Mouse (Mus musculus): ENCODE results near the gene Cldn4. TPM values are rescaled to one million over a fixed set of nuclear protein-coding genes. Genes with fewer than 3 reads are reported as not detected.
A peak's percentile ranks its signal among the peaks of the same experiment; 100 is the strongest.

The Cldn4 gene
- polyA plus RNA-seq, 1 experiment = not detected

GRCm38 (mm10) chr5:134923141-134923540 is 23.6 kb downstream of the Cldn4 start:
- Histone ChIP-seq H3K4me1 (ENCODE audit: control insufficient read depth) (peaks cover 61% of the 10 kb centered on the region), H3K36me3 (ENCODE audit: control insufficient read depth) (peaks cover 3% of the 10 kb centered on the region), H3K4me3 (replicated peaks) (no peak overlapping the region), H3K27me3 (ENCODE audit: control insufficient read depth) (no peaks in the 10 kb centered on the region), H3K9me3 (ENCODE audit: control insufficient read depth, low read length) (no peaks in the 10 kb centered on the region)
- TF ChIP-seq GATA1 (IDR thresholded peaks at IDR 0.05; ENCODE audit: low read length) (no peak), TAL1 (IDR thresholded peaks at IDR 0.05; ENCODE audit: low read length) (no peak)

GRCm38 (mm10) chr5:134921106-134921505 is 25.6 kb downstream of the Cldn4 start:
- Histone ChIP-seq H3K4me1 (ENCODE audit: control insufficient read depth) (peaks cover 76% of the 10 kb centered on the region), H3K36me3 (ENCODE audit: control insufficient read depth) (peaks cover 17% of the 10 kb centered on the region), H3K27me3 (ENCODE audit: control insufficient read depth) (no peaks in the 10 kb centered on the region), H3K4me3 (replicated peaks) (peak overlapping the region; percentile 46), H3K9me3 (ENCODE audit: control insufficient read depth, low read length) (peaks cover 9% of the 10 kb centered on the region)
- TF ChIP-seq TAL1 (IDR thresholded peaks at IDR 0.05; ENCODE audit: low read length) (peak; percentile 61), GATA1 (IDR thresholded peaks at IDR 0.05; ENCODE audit: low read length) (peak; percentile 54; the same call in 1 of the 2 replicates)

- peak; percentile 40; the same call in 1 of the 3 replicates for TF ChIP-seq TAL1 (IDR thresholded peaks at IDR 0.05; ENCODE audit: low read length)
- TF ChIP-seq GATA1 (IDR thresholded peaks at IDR 0.05; ENCODE audit: low read length) = no peak
- no peaks in the 10 kb centered on the region for H3K27me3 ChIP-seq (ENCODE audit: control insufficient read depth)
- H3K4me3 ChIP-seq (replicated peaks) = peak overlapping the region; percentile 46
- peaks cover 17% of the 10 kb centered on the region for H3K36me3 ChIP-seq (ENCODE audit: control insufficient read depth)
- H3K9me3 ChIP-seq (ENCODE audit: control insufficient read depth, low read length) = peaks cover 9% of the 10 kb centered on the region
- peaks cover 82% of the 10 kb centered on the region for H3K4me1 ChIP-seq (ENCODE audit: control insufficient read depth)
Observed at GRCm38 (mm10) chr5:134920106-134920687, 26.5 kb downstream of the Cldn4 start.

DNA sequence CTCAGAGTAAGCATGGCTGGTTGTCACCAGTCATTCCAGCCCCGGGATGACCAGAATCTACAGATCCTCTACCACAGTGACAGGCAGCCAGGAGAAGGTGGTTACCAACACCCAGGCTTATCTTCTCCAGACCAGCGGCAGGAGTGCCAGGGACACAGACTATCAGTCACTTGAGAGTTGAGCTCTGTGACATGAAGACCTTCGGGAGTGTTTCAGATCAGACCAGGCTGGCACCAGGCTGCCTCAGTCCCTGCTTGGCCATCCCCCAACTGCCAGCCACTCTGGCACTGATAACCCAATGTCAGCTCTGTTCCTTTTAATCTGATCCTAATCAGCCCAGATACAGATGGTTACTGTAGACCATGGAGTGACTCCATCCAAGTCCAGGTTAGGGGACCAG is 27.6 kb downstream of the Cldn4 start:
- Histone ChIP-seq H3K9me3 (ENCODE audit: control insufficient read depth, low read length) (peaks cover 9% of the 10 kb centered on the region), H3K4me3 (replicated peaks) (peak overlapping the region; percentile 46), H3K4me1 (ENCODE audit: control insufficient read depth) (peaks cover 80% of the 10 kb centered on the region), H3K27me3 (ENCODE audit: control insufficient read depth) (no peaks in the 10 kb centered on the region), H3K36me3 (ENCODE audit: control insufficient read depth) (peaks cover 27% of the 10 kb centered on the region)
- TF ChIP-seq GATA1 (IDR thresholded peaks at IDR 0.05; ENCODE audit: low read length) (peak; percentile 91), TAL1 (IDR thresholded peaks at IDR 0.05; ENCODE audit: low read length) (peak; percentile 83)

DNA sequence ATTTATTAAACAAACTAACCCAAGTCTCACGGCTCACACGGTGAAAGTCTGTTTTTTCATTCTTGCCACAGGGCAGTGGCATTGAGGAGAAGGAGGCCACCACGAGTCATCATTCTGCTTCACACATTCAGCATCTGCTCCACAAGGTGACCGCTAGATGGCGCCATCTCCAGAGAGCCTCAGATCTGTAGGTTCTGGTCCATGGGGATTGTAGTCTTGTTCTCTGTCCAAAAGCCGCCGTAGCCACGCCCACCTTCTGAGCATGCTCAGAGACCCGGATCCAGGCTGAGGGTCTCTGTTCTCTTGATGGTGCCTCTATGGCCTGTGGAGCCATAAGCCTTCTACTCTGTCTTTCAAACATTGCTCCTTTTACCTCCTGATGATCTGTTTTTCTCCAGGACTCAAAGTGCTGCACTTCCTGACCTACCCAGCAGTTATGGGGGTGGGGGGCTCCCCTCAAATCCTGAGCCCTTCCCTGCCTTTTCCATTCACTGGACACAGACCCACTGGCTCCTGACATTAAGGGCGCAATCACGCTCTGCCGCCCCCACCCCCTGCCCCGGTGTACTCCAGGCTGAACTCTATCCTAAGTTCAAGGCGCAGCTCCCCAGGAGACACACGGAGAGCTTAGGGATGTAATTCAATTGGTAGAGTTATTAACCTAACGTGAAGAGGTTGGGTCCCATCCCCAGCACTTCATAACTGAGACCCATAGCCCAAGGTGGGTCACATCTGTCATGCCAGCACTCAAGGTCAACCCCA is 28.5 kb downstream of the Cldn4 start:
- Histone ChIP-seq H3K36me3 (ENCODE audit: control insufficient read depth) (peaks cover 36% of the 10 kb centered on the region), H3K9me3 (ENCODE audit: control insufficient read depth, low read length) (peaks cover 9% of the 10 kb centered on the region), H3K4me1 (ENCODE audit: control insufficient read depth) (peaks cover 82% of the 10 kb centered on the region), H3K27me3 (ENCODE audit: control insufficient read depth) (no peaks in the 10 kb centered on the region), H3K4me3 (replicated peaks) (peak overlapping the region; percentile 56)
- TF ChIP-seq TAL1 (IDR thresholded peaks at IDR 0.05; ENCODE audit: low read length) (no peak), GATA1 (IDR thresholded peaks at IDR 0.05; ENCODE audit: low read length) (no peak)

- Histone ChIP-seq H3K4me1 (ENCODE audit: control insufficient read depth) (peaks cover 75% of the 10 kb centered on the region), H3K36me3 (ENCODE audit: control insufficient read depth) (peaks cover 58% of the 10 kb centered on the region), H3K4me3 (replicated peaks) (peak within 1 kb of the TSS; percentile 74), H3K27me3 (ENCODE audit: control insufficient read depth) (no peaks in the 10 kb centered on the region), H3K9me3 (ENCODE audit: control insufficient read depth, low read length) (peaks cover 11% of the 10 kb centered on the region)
- TF ChIP-seq GATA1 (IDR thresholded peaks at IDR 0.05; ENCODE audit: low read length) (no peak), TAL1 (IDR thresholded peaks at IDR 0.05; ENCODE audit: low read length) (peak; percentile 50; the same call in 1 of the 3 replicates)
Observed at GRCm38 (mm10) chr5:134915311-134915710, 31.4 kb downstream of the Cldn4 start, which contains the start of gene Cldn13. Gene Cldn13 (minus strand): TSS chr5:134915526.

- no peaks in the 10 kb centered on the region for H3K27me3 ChIP-seq (ENCODE audit: control insufficient read depth)
- TF ChIP-seq TAL1 (IDR thresholded peaks at IDR 0.05; ENCODE audit: low read length) (no peak), GATA1 (IDR thresholded peaks at IDR 0.05; ENCODE audit: low read length) (no peak)
- peaks cover 62% of the 10 kb centered on the region for H3K36me3 ChIP-seq (ENCODE audit: control insufficient read depth)
- peaks cover 11% of the 10 kb centered on the region for H3K9me3 ChIP-seq (ENCODE audit: control insufficient read depth, low read length)
- peaks cover 71% of the 10 kb centered on the region for H3K4me1 ChIP-seq (ENCODE audit: control insufficient read depth)
- H3K4me3 ChIP-seq (replicated peaks) = peak overlapping the region; percentile 74
Observed at GRCm38 (mm10) chr5:134914510-134914909, 32.2 kb downstream of the Cldn4 start.

- H3K4me1 ChIP-seq (ENCODE audit: control insufficient read depth) = peaks cover 71% of the 10 kb centered on the region
- peaks cover 11% of the 10 kb centered on the region for H3K9me3 ChIP-seq (ENCODE audit: control insufficient read depth, low read length)
- TF ChIP-seq GATA1 (IDR thresholded peaks at IDR 0.05; ENCODE audit: low read length) (peak; percentile 86), TAL1 (IDR thresholded peaks at IDR 0.05; ENCODE audit: low read length) (peak; percentile 97)
- peak overlapping the region; percentile 74 for H3K4me3 ChIP-seq (replicated peaks)
- H3K27me3 ChIP-seq (ENCODE audit: control insufficient read depth) = no peaks in the 10 kb centered on the region
- peaks cover 66% of the 10 kb centered on the region for H3K36me3 ChIP-seq (ENCODE audit: control insufficient read depth)
Observed at GRCm38 (mm10) chr5:134913753-134914152, 33.0 kb downstream of the Cldn4 start.

GRCm38 (mm10) chr5:134913352-134913751 is 33.4 kb downstream of the Cldn4 start:
- H3K9me3 ChIP-seq (ENCODE audit: control insufficient read depth, low read length) = peaks cover 11% of the 10 kb centered on the region
- H3K36me3 ChIP-seq (ENCODE audit: control insufficient read depth) = peaks cover 66% of the 10 kb centered on the region
- peaks cover 70% of the 10 kb centered on the region for H3K4me1 ChIP-seq (ENCODE audit: control insufficient read depth)
- H3K4me3 ChIP-seq (replicated peaks) = peak overlapping the region; percentile 74
- TF ChIP-seq GATA1 (IDR thresholded peaks at IDR 0.05; ENCODE audit: low read length) (no peak), TAL1 (IDR thresholded peaks at IDR 0.05; ENCODE audit: low read length) (no peak)
- no peaks in the 10 kb centered on the region for H3K27me3 ChIP-seq (ENCODE audit: control insufficient read depth)

Measured in erythroblast, embryonic 14.5 days (primary cell).